Mouse (Mus musculus) C2C12 (cell line): ENCODE results near the gene Papss2. TPM values are rescaled to one million over a fixed set of nuclear protein-coding genes. Genes with fewer than 3 reads are reported as not detected.

Experiments
- H3K27me3 ChIP-seq: one replicate; pipeline ENCODE4 v1.6.1; 2011; ENCODE audit not compliant: control insufficient read depth, insufficient read depth, insufficient read length
- H3K36me3 ChIP-seq: one replicate; pipeline ENCODE4 v1.6.1; 2011; ENCODE audit not compliant: control insufficient read depth, insufficient read depth
- H3K4me3 ChIP-seq: one replicate; pipeline ENCODE4 v1.5.1; 2011; ENCODE audit warnings: mild to moderate bottlenecking, control low read depth; ENCODE audit not compliant: poor library complexity, insufficient read depth, severe bottlenecking
- H3K79me2 ChIP-seq: one replicate; pipeline ENCODE4 v1.6.1; 2011; ENCODE audit not compliant: control insufficient read depth, insufficient read depth
- H3K79me3 ChIP-seq: one replicate; pipeline ENCODE4 v1.6.1; 2011; ENCODE audit warnings: low read depth, control low read depth
- H3ac ChIP-seq: one replicate; pipeline ENCODE3; 2011; ENCODE audit warnings: low read depth; ENCODE audit not compliant: control insufficient read depth, insufficient read length
- CEBPB ChIP-seq: IDR thresholded peaks from one replicate; pipeline ENCODE4 v1.6.1; 2011; ENCODE audit warnings: low read depth, mild to moderate bottlenecking, control low read depth, moderate library complexity
- CTCF ChIP-seq: IDR thresholded peaks from one replicate; pipeline ENCODE4 v1.5.1; 2011; ENCODE audit not compliant: control insufficient read depth, insufficient read depth, insufficient read length
- FOSL1 ChIP-seq: IDR thresholded peaks from one replicate; pipeline ENCODE4 v1.8.0; 2011; ENCODE audit warnings: mild to moderate bottlenecking, low read length; ENCODE audit not compliant: poor library complexity, insufficient read depth, severe bottlenecking
- MAX ChIP-seq: IDR thresholded peaks from one replicate; pipeline ENCODE4 v1.6.1; 2011; ENCODE audit warnings: mild to moderate bottlenecking, control low read depth
- MYOD1 ChIP-seq: IDR thresholded peaks from one replicate; pipeline ENCODE4 v1.6.1; 2011; ENCODE audit warnings: low read depth; ENCODE audit not compliant: control insufficient read depth, insufficient read length
- MYOG ChIP-seq: IDR thresholded peaks from one replicate; pipeline ENCODE4 v1.6.1; 2011; ENCODE audit not compliant: control insufficient read depth, insufficient read length; ENCODE audit errors: extremely low read depth
- USF1 ChIP-seq: IDR thresholded peaks from one replicate; pipeline ENCODE4 v1.6.1; 2011; ENCODE audit warnings: low read depth, mild to moderate bottlenecking, control low read depth, moderate library complexity
- polyA plus RNA-seq: library from polyadenylated mRNA; unstranded; fragments of >200 nt; fragmentation: generic; extraction: Trizol; gene quantifications from one replicate; pipeline ENCODE4 v1.2.1, GENCODE M21; 2012; ENCODE audit warnings: missing spikeins

The Papss2 gene
- polyA plus RNA-seq, 1 experiment: 0.29 TPM

DNA sequence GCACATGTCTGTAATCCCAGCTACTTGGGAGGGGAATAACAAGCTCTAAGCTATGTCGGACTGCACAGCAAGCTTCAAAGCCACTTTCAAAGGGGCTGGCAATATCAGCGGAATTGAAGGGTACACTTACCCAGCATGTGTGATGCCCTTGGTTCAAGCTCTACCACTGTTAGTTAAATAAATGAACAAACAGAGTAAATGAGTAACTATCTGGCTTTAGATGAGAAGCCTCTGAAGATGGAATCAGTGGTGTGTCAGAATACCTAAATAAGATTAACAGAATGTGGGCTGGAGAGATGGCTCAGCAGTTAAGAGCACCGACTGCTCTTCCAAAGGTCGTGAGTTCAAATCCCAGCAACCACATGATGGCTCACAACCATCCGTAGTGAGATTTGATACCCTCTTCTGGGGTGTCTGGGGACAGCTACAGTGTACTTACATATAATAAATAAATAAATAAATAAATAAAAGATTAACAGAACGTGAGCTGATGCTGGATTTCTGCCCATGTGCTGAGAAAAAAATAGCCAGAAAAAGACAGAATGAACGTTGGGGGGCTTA, 33.1 kb downstream of the Papss2 start:
- no peaks in the 10 kb centered on the region for H3K27me3 ChIP-seq
- H3K36me3 ChIP-seq: no peaks in the 10 kb centered on the region
- no peak overlapping the region for H3ac ChIP-seq
- H3K79me3 ChIP-seq: no peaks in the 10 kb centered on the region
- H3K4me3 ChIP-seq: no peak overlapping the region
- TF ChIP-seq CEBPB (no peak), CTCF (no peak), MYOG (no peak), FOSL1 (no peak), MYOD1 (no peak), USF1 (no peak), MAX (no peak)
- H3K79me2 ChIP-seq: no peaks in the 10 kb centered on the region

DNA sequence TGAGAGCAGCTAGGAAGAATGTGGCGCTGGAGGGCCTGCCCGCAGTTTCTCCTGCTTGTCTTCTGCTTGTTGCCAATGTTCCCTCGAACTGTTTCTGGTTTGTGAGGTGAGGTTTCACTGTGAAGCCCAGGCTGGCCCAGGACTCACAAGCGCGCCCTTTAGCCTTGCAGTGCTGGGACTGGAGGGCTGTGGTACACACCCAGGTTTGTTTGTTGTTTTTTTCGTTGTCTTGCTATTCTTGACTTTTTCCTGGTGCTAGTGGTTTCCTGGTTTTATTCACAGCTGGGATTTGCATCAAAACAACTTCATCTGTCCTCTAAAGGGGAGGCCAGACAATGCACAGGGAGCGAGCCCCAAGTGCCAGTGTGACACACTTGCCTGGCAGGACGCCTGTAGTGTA, 39.3 kb downstream of the Papss2 start:
- Histone ChIP-seq H3K79me3 (no peaks in the 10 kb centered on the region), H3ac (no peak overlapping the region), H3K4me3 (no peak overlapping the region), H3K79me2 (no peaks in the 10 kb centered on the region), H3K27me3 (peaks cover 12% of the 10 kb centered on the region), H3K36me3 (no peaks in the 10 kb centered on the region)
- TF ChIP-seq MAX (no peak), USF1 (no peak), MYOD1 (no peak), CTCF (no peak), FOSL1 (no peak), CEBPB (no peak), MYOG (no peak)

- Histone ChIP-seq H3K4me3 (no peak overlapping the region), H3ac (no peak overlapping the region), H3K79me3 (no peaks in the 10 kb centered on the region), H3K36me3 (no peaks in the 10 kb centered on the region), H3K79me2 (no peaks in the 10 kb centered on the region), H3K27me3 (peaks cover 12% of the 10 kb centered on the region)
- TF ChIP-seq CEBPB (no peak), CTCF (no peak), USF1 (no peak), FOSL1 (no peak), MYOG (no peak), MYOD1 (no peak), MAX (no peak)
These were observed 42.0 kb downstream of the Papss2 start for GRCm38 (mm10) chr19:32637357-32638275.

- H3K79me2 ChIP-seq: no peaks in the 10 kb centered on the region
- H3K79me3 ChIP-seq: no peaks in the 10 kb centered on the region
- TF ChIP-seq CEBPB: no peak
- TF ChIP-seq CTCF: no peak
- no peak for TF ChIP-seq MAX
- TF ChIP-seq MYOG: no peak
- H3K27me3 ChIP-seq: peaks cover 12% of the 10 kb centered on the region
- H3ac ChIP-seq: no peak overlapping the region
- no peak overlapping the region for H3K4me3 ChIP-seq
- no peaks in the 10 kb centered on the region for H3K36me3 ChIP-seq
These were observed 42.8 kb downstream of the Papss2 start for GRCm38 (mm10) chr19:32638276-32638903.

- Histone ChIP-seq H3K79me3 (no peaks in the 10 kb centered on the region), H3ac (no peak overlapping the region), H3K4me3 (no peak overlapping the region), H3K36me3 (no peaks in the 10 kb centered on the region), H3K27me3 (peaks cover 12% of the 10 kb centered on the region), H3K79me2 (no peaks in the 10 kb centered on the region)
- no peak for TF ChIP-seq MYOD1
These were observed 45.9 kb downstream of the Papss2 start for GRCm38 (mm10) chr19:32641535-32641934.
